Mouse (Mus musculus) MN1 (cell line): Measurements from ENCODE around the gene Rad51c.

ENCODE experiments used
- DNase-seq: peaks from one replicate; pipeline ENCODE4 v3.0.0-alpha.2; 2016; ENCODE audit warnings: low spot score

Gene Rad51c

GRCm38 (mm10) chr11:87367061-87367460 lies 37.7 kb downstream of the Rad51c start:
- DNase-seq, result no peak

GRCm38 (mm10) chr11:87365120-87365519 lies 39.6 kb downstream of the Rad51c start:
- DNase-seq, result no peak

- DNase-seq, result no peak
These were observed 45.5 kb downstream of the Rad51c start for GRCm38 (mm10) chr11:87359262-87359612.

- DNase-seq, result peak; percentile 84
These were observed 46.2 kb downstream of the Rad51c start, which contains the start of gene Ppm1e for GRCm38 (mm10) chr11:87358331-87359261. TSS of gene Ppm1e (minus strand) at chr11:87359023.

GRCm38 (mm10) chr11:87357317-87358300 lies 47.1 kb downstream of the Rad51c start:
- DNase-seq, result peak; percentile 23

- no peak for DNase-seq
These were observed 49.9 kb downstream of the Rad51c start for GRCm38 (mm10) chr11:87354861-87355260.

- DNase-seq, result no peak
These were observed 51.0 kb downstream of the Rad51c start for GRCm38 (mm10) chr11:87353646-87354170.
